Mouse (Mus musculus) kidney, adult 2 months (tissue): ENCODE measurements around the gene Abtb2.

Experiments used
- CTCF ChIP-seq: fragments of 200-500 bp; conservative IDR thresholded peaks from 2 replicates; pipeline ENCODE4 v1.5.1; 2011; ENCODE audit warnings: low read depth, mild to moderate bottlenecking, control low read depth, low read length, moderate library complexity, mixed read lengths; ENCODE audit not compliant: insufficient read depth, insufficient read length
- POLR2A ChIP-seq: fragments of 200-500 bp; IDR thresholded peaks from one replicate; pipeline ENCODE4 v1.6.1; 2011; ENCODE audit warnings: low read depth, low read length, control low read depth

GRCm38 (mm10) chr2:103644418-103644817 lies 78.3 kb downstream of the Abtb2 start:
- TF ChIP-seq CTCF (no peak), POLR2A (no peak)
